Mouse (Mus musculus) small intestine, adult 2 months (tissue): ENCODE measurements around the gene Aqp12.

Experiments used
- CTCF ChIP-seq: fragments of 200-500 bp; IDR thresholded peaks from 2 replicates; pipeline ENCODE4 v1.5.1; 2012; ENCODE audit warnings: low read depth, mild to moderate bottlenecking, control low read depth, inconsistent platforms, low read length, moderate library complexity, mixed read lengths; ENCODE audit not compliant: insufficient replicate concordance, insufficient read length; ENCODE audit errors: extremely low read depth
- POLR2A ChIP-seq: fragments of 200-500 bp; IDR thresholded peaks from 2 replicates; pipeline ENCODE4 v1.6.1; 2012; ENCODE audit warnings: low read depth, mild to moderate bottlenecking, control low read depth, inconsistent platforms, low read length, moderate library complexity

GRCm38 (mm10) chr1:93009196-93009595 is 3.1 kb downstream of the Aqp12 start:
- TF ChIP-seq CTCF, result no peak
- TF ChIP-seq POLR2A, result no peak
